Mouse (Mus musculus) hindbrain, embryonic 14.5 days (tissue): ENCODE data around the gene Aqr. TPM values are rescaled to one million over a fixed set of nuclear protein-coding genes. Genes with fewer than 3 reads are reported as not detected.

Experiments
- ATAC-seq: fragments of 200-750 bp; cut with Nextera tagmentation; 2 replicates; pipeline ENCODE4 v1.8.0; 2017; ENCODE audit warnings: moderate number of reproducible peaks, mild to moderate bottlenecking, moderate TSS enrichment, moderate library complexity; ENCODE audit not compliant: low FRiP score
- DNase-seq: peaks from one replicate; pipeline ENCODE4 v3.0.0-alpha.2; 2015; ENCODE audit warnings: low spot score
- H3K27ac ChIP-seq: fragments of 300-500 bp; sonication (generic); 2 replicates; pipeline ENCODE4 v1.5.1; 2014; ENCODE audit warnings: mild to moderate bottlenecking, moderate library complexity
- H3K27me3 ChIP-seq: fragments of 300-500 bp; sonication (generic); 2 replicates; pipeline ENCODE4 v1.6.1; 2014; ENCODE audit warnings: mild to moderate bottlenecking, low read length, mixed read lengths; ENCODE audit not compliant: control insufficient read depth, insufficient read depth
- H3K36me3 ChIP-seq: fragments of 300-500 bp; sonication (generic); replicated peaks from 2 replicates; pipeline ENCODE4 v1.6.1; 2014; ENCODE audit not compliant: control insufficient read depth, insufficient read depth
- H3K4me1 ChIP-seq: fragments of 300-500 bp; sonication (generic); replicated peaks from 2 replicates; pipeline ENCODE4 v1.6.1; 2014; ENCODE audit warnings: antibody characterized with exemption, low read length, mixed read lengths; ENCODE audit not compliant: control insufficient read depth, insufficient read depth
- H3K4me2 ChIP-seq: fragments of 300-500 bp; sonication (generic); replicated peaks from 2 replicates; pipeline ENCODE4 v1.6.1; 2014; ENCODE audit warnings: mild to moderate bottlenecking, moderate library complexity
- H3K4me3 ChIP-seq: fragments of 300-500 bp; sonication (generic); replicated peaks from 2 replicates; pipeline ENCODE4 v1.5.1; 2014; ENCODE audit warnings: mild to moderate bottlenecking, low read length
- H3K9ac ChIP-seq: fragments of 300-500 bp; sonication (generic); 2 replicates; pipeline ENCODE4 v1.6.1; 2014
- H3K9me3 ChIP-seq: fragments of 300-500 bp; sonication (generic); 2 replicates; pipeline ENCODE4 v1.6.1; 2016; ENCODE audit warnings: low read length; ENCODE audit not compliant: control insufficient read depth
- WGBS: fragments of 180-500 bp; shearing (Covaris S2); extraction: QIAGEN DNeasy Blood & Tissue Kit; methylation state at CpG from one replicate; pipeline ENCODE4 v1.1.7; 2014; 5-methylcytosine and 5-hydroxymethylcytosine counted together
- polyA plus RNA-seq: library from polyadenylated mRNA; unstranded; fragments of >200 nt; fragmentation: Nextera tagmentation; extraction: Ambion mirVana; gene quantifications from 2 replicates; pipeline ENCODE4 v1.2.1, GENCODE M21; 2014

Gene Aqr
- polyA plus RNA-seq, 1 experiment from 2014 or later = 42.9 TPM

DNA sequence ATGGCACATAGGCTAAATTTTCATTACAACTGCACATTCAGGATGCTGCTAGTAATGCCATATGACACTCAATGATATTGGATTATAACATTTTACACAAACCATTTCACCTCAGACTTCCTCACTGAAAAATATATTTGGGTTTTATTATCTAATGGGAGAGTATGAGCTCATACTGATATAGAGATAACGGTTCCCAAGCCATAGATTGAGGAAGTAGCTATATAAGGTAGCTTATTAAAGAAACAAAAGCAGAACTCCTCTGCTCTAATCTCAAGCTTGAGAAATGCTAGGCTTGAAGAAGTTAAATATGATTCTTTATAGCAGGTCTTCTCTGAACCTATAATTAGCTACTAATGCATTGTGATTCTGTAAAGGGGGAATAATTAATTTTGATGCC, 90.3 kb downstream of the Aqr start:
- DNase-seq = no peak
- no peaks in the 10 kb centered on the region for H3K9me3 ChIP-seq
- H3K4me3 ChIP-seq = no peak overlapping the region
- no peak for ATAC-seq
- peaks cover 29% of the 10 kb centered on the region for H3K36me3 ChIP-seq
- no peak overlapping the region for H3K9ac ChIP-seq
- peaks cover 5% of the 10 kb centered on the region; the same call in 1 of the 2 replicates for H3K4me1 ChIP-seq
- WGBS = 91% methylated on average over 1 of the region's 1 CpGs
- H3K4me2 ChIP-seq = no peak overlapping the region
- H3K27ac ChIP-seq = no peak overlapping the region
- no peaks in the 10 kb centered on the region for H3K27me3 ChIP-seq

DNA sequence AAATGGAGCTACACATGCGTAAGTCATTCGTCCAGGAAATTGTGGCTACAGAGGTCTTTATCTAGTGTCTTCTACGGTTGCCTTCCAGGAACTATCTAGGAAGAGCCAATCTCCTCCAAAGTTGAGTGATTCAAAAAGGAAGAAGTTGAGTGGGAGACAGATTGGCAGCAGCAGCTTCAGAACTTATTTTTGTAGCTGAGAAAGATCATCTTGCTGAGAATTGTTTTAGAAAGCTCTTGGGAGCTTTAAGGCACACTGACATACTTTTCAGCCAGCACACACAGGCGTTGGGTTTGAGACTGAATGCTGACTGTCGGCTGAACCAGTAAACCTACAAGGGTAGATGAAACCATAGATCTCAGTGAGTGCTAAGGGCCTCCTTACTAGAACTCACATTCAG, 91.5 kb downstream of the Aqr start:
- Histone ChIP-seq H3K4me1 (peaks cover 5% of the 10 kb centered on the region; the same call in 1 of the 2 replicates), H3K4me3 (no peak overlapping the region), H3K4me2 (no peak overlapping the region), H3K9ac (no peak overlapping the region), H3K27me3 (no peaks in the 10 kb centered on the region), H3K9me3 (no peaks in the 10 kb centered on the region), H3K27ac (no peak overlapping the region), H3K36me3 (peaks cover 18% of the 10 kb centered on the region)
- no peak for ATAC-seq
- WGBS = 92% methylated on average over 5 of the region's 5 CpGs
- DNase-seq = no peak

DNA sequence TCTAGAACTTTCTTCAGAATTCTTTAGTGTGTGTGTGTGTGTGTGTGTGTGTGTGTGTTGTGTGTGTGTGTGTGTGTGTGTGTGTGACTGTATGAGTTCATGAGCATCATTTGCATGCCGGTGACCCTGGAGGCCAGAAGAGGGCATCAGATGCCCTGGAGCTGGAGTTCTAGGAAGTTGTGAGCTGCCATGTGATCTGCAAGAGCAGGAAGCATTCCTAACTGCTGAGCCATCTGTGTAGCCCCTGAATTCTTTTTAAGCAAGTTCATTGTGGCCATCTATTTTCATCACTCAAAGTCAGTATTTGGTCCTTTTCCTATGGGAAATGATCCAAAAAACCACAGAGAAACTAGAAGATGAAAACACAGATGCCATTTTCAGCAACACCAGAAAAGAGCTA, 92.1 kb downstream of the Aqr start:
- ATAC-seq = no peak
- no peak overlapping the region for H3K4me2 ChIP-seq
- no peak overlapping the region for H3K27ac ChIP-seq
- H3K9ac ChIP-seq = no peak overlapping the region
- no peak for DNase-seq
- H3K27me3 ChIP-seq = no peaks in the 10 kb centered on the region
- whole genome bisulfite sequencing = 91% methylated on average over 1 of the region's 1 CpGs
- no peaks in the 10 kb centered on the region for H3K9me3 ChIP-seq
- H3K36me3 ChIP-seq = peaks cover 12% of the 10 kb centered on the region
- peaks cover 5% of the 10 kb centered on the region; the same call in 1 of the 2 replicates for H3K4me1 ChIP-seq
- H3K4me3 ChIP-seq = no peak overlapping the region

DNA sequence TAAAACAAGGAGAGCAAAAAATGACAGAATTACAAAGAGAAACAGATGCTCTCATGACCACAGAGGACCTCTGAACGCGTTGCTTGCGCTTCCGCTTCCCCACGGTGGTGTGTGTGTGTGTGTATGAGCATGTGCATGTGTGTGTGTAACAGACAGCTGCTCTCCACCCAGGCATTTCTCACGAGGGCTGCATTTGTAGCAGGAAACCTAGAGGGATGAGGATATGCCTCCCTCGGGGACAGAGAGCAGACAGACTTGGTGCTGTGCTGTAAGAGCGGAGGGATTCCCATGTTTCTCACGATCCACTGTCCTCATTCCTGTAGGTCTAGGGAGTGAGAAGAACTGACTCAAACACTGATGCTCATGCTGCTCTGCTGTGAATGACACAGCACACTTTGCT, 93.2 kb downstream of the Aqr start:
- WGBS = 61% methylated on average over 9 of the region's 9 CpGs
- no peak overlapping the region for H3K4me2 ChIP-seq
- no peak overlapping the region for H3K9ac ChIP-seq
- peaks cover 5% of the 10 kb centered on the region; the same call in 1 of the 2 replicates for H3K4me1 ChIP-seq
- no peaks in the 10 kb centered on the region for H3K9me3 ChIP-seq
- H3K36me3 ChIP-seq = peaks cover 3% of the 10 kb centered on the region; the same call in 1 of the 2 replicates
- H3K27me3 ChIP-seq = no peaks in the 10 kb centered on the region
- DNase-seq (no peak), ATAC-seq (peak; percentile 37; the same call in 1 of the 2 replicates)
- H3K4me3 ChIP-seq = no peak overlapping the region
- H3K27ac ChIP-seq = no peak overlapping the region

DNA sequence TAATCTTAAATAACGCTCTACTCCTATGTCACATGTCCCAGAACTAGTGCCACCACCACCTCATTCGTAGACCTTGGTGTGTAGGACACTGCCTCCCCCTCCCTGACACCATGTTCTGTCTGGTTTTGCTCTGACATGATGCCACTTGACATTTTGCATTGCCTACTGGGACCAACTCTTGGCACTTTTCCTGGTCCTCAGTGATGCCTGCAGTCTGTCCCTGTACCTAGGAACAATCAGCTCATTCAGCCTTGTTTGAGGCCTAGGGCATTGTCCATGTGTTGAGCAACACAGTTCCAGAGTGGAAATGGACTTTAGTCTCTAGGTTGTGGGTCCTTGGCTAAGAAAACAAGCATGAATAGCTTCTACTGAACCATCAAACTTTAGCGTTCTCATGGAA, 97.0 kb downstream of the Aqr start:
- Histone ChIP-seq H3K9ac (no peak overlapping the region), H3K9me3 (no peaks in the 10 kb centered on the region), H3K36me3 (no peaks in the 10 kb centered on the region), H3K4me2 (no peak overlapping the region), H3K4me1 (peaks cover 5% of the 10 kb centered on the region; the same call in 1 of the 2 replicates), H3K27ac (no peak overlapping the region), H3K27me3 (no peaks in the 10 kb centered on the region), H3K4me3 (no peak overlapping the region)
- 89% methylated on average over 3 of the region's 3 CpGs for WGBS
- no peak for DNase-seq
- ATAC-seq = no peak

DNA sequence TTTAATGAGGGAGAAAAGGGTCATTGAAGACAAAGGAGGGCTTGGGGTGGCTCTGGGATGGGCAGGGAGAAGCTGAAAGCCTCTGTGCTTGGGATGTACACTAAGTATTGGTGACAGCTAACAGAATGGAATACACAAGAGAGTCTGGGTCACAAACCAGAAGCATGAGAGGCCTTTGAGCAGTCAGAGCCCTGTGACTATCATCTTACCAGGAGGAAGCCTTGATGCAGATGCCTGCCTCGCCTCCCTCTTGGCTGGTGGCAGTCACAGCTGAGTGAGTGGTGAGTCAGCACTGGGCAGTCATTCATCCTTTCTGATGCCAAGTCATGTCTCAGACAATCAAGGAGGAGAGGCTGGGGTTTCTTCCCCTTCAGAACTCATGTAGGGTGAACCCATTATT, 99.6 kb downstream of the Aqr start:
- no peaks in the 10 kb centered on the region for H3K27me3 ChIP-seq
- H3K4me3 ChIP-seq = no peak overlapping the region
- DNase-seq (no peak), ATAC-seq (no peak)
- no peaks in the 10 kb centered on the region for H3K9me3 ChIP-seq
- no peak overlapping the region for H3K4me2 ChIP-seq
- WGBS = 77% methylated on average over 1 of the region's 1 CpGs
- H3K9ac ChIP-seq = no peak overlapping the region
- H3K4me1 ChIP-seq = no peaks in the 10 kb centered on the region
- H3K36me3 ChIP-seq = no peaks in the 10 kb centered on the region
- H3K27ac ChIP-seq = no peak overlapping the region

DNA sequence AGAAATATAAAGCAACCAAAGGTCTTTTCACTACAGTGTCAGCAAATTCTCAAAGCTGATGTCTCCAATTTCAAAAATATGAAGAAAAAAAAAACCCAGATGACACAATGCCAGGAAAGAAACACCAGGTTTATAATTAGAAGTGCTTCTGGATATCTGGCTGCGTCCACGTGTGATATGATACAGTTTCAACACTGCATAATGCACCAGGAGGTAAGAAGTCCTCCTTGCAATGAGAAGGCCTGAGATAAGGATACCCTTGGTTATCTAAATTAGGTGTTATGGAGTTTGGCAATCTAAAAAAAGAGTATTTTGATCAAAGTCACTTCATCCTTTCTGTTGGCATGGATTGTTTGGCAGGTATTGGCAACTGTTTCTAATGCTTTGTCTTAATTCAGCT, 114.9 kb downstream of the Aqr start:
- 98% methylated on average over 2 of the region's 2 CpGs for WGBS
- no peaks in the 10 kb centered on the region for H3K27me3 ChIP-seq
- H3K4me2 ChIP-seq = no peak overlapping the region
- H3K36me3 ChIP-seq = no peaks in the 10 kb centered on the region
- no peak overlapping the region for H3K4me3 ChIP-seq
- no peak overlapping the region for H3K9ac ChIP-seq
- H3K9me3 ChIP-seq = no peaks in the 10 kb centered on the region
- no peak overlapping the region for H3K27ac ChIP-seq
- H3K4me1 ChIP-seq = no peaks in the 10 kb centered on the region
- no peak for ATAC-seq
- no peak for DNase-seq

DNA sequence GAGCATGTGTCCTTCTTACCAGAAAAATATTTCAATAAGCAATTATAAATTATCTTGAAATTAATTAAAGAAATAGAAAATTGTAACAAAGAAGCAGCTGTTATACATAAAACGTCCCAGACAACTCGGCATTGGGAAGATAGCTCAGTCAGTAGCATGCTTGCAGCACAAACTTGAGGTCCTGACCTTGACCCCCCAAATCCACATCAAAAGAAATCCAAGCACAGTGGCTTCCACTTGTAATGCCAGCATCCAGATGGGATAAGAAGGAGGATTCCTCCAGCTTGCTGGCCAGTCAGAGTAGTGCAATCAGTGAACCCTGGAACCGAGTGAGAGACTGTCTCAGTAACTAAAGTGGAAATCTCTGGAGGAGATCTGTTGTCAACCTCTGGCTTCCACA, 120.6 kb downstream of the Aqr start:
- ATAC-seq = no peak
- no peak overlapping the region for H3K27ac ChIP-seq
- H3K4me2 ChIP-seq = no peak overlapping the region

DNA sequence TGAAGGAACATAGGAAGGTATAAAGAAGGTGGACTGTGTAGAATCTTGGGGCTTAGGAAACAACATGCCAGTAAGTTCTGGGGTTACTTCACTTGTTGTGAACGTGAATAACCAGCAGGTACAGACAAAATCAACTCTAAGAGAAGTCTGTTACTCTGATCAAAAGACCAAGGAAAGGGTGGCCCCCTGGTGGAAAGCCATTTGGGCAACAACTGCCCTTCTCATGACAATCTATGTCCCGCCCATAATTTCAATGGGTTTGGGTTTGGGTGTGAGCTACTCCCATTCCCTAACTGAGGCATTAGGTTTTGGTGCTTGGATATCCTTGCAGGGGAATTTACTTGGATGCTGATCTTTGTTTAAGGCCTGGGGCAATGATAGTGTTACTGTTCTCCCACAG, 122.8 kb downstream of the Aqr start:
- ATAC-seq = no peak
- 67% methylated on average over 2 of the region's 2 CpGs for WGBS
- H3K27me3 ChIP-seq = no peaks in the 10 kb centered on the region

More for the DNA sequence above, 120.6 kb downstream of the Aqr start:
- H3K4me3 ChIP-seq = no peak overlapping the region
- no peak overlapping the region for H3K9ac ChIP-seq
- no peaks in the 10 kb centered on the region for H3K36me3 ChIP-seq
- H3K4me1 ChIP-seq = no peaks in the 10 kb centered on the region
- no peak for DNase-seq
- 81% methylated on average over 3 of the region's 3 CpGs for WGBS
- no peaks in the 10 kb centered on the region for H3K9me3 ChIP-seq
- no peaks in the 10 kb centered on the region for H3K27me3 ChIP-seq

DNA sequence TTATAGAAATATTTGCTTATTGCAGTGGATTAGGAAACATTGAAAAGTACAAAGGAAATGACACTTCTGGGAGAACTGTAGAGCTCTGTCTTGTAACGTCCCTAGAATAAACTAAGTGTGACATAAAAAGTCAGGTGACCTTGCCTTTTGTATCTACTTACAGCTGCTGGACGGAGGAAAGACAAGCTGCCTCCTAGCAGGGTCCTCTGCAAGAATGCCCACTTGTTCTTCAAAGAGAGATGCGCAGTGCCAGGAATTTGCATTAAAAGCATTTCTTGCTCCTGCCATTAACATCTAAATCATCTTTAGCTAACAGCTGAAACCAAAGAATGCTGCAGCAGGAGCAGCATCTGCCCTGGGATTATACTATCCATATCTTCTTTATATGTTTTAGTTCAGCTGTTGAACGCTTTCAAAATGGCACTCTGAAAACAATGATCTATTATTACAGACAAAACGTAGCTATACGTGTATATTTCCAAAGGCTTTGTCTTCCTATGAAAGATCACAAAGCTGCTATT, 126.7 kb downstream of the Aqr start:
- no peak overlapping the region for H3K4me2 ChIP-seq
- DNase-seq = no peak
- H3K4me3 ChIP-seq = no peak overlapping the region
- 33% methylated on average over 6 of the region's 6 CpGs for WGBS
- ATAC-seq = no peak
- H3K36me3 ChIP-seq = no peaks in the 10 kb centered on the region
- H3K27me3 ChIP-seq = no peaks in the 10 kb centered on the region
- 0 out of 2 replicates have a peak, but pooled peaks cover 3% of the 10 kb centered on the region for H3K4me1 ChIP-seq
- H3K9ac ChIP-seq = no peak overlapping the region
- H3K9me3 ChIP-seq = no peaks in the 10 kb centered on the region
- H3K27ac ChIP-seq = no peak overlapping the region

More for the DNA sequence above, 122.8 kb downstream of the Aqr start:
- Histone ChIP-seq H3K4me1 (0 out of 2 replicates have a peak, but pooled peaks cover 3% of the 10 kb centered on the region), H3K27ac (no peak overlapping the region), H3K9me3 (no peaks in the 10 kb centered on the region), H3K4me2 (no peak overlapping the region), H3K9ac (no peak overlapping the region), H3K4me3 (no peak overlapping the region), H3K36me3 (no peaks in the 10 kb centered on the region)
- no peak for DNase-seq
